Mouse (Mus musculus) limb, embryonic 15.5 days (tissue): ENCODE results near the gene Tmem150c. TPM values are rescaled to one million over a fixed set of nuclear protein-coding genes. Genes with fewer than 3 reads are reported as not detected.

Source experiments
- ATAC-seq: fragments of 200-750 bp; cut with Nextera tagmentation; 2 replicates; pipeline ENCODE4 v1.8.0; 2017; ENCODE audit warnings: low read depth, moderate TSS enrichment; ENCODE audit not compliant: insufficient number of reproducible peaks, low FRiP score, low TSS enrichment
- H3K27ac ChIP-seq: fragments of 300-500 bp; sonication (generic); 2 replicates; pipeline ENCODE4 v1.5.1; 2015; ENCODE audit warnings: moderate library complexity, mild to moderate bottlenecking, inconsistent platforms
- H3K27me3 ChIP-seq: fragments of 300-500 bp; sonication (generic); 2 replicates; pipeline ENCODE4 v1.6.1; 2015; ENCODE audit warnings: inconsistent platforms
- H3K36me3 ChIP-seq: fragments of 300-500 bp; sonication (generic); 2 replicates; pipeline ENCODE4 v1.6.1; 2015; ENCODE audit warnings: inconsistent platforms
- H3K4me1 ChIP-seq: fragments of 300-500 bp; sonication (generic); 2 replicates; pipeline ENCODE4 v1.6.1; 2015; ENCODE audit warnings: inconsistent platforms
- H3K4me2 ChIP-seq: fragments of 300-500 bp; sonication (generic); 2 replicates; pipeline ENCODE4 v1.6.1; 2015; ENCODE audit warnings: mild to moderate bottlenecking, inconsistent platforms
- H3K4me3 ChIP-seq: fragments of 300-500 bp; sonication (generic); 2 replicates; pipeline ENCODE4 v1.5.1; 2015; ENCODE audit warnings: mild to moderate bottlenecking, inconsistent platforms
- H3K9ac ChIP-seq: fragments of 300-500 bp; sonication (generic); 2 replicates; pipeline ENCODE4 v1.6.1; 2015; ENCODE audit warnings: inconsistent platforms
- H3K9me3 ChIP-seq: fragments of 300-500 bp; sonication (generic); 2 replicates; pipeline ENCODE4 v1.6.1; 2016; ENCODE audit warnings: inconsistent platforms
- WGBS: fragments of 180-500 bp; shearing (Covaris S2); methylation state at CpG from one replicate; pipeline ENCODE4 v1.1.7; 2015; 5-methylcytosine and 5-hydroxymethylcytosine counted together
- polyA plus RNA-seq: library from polyadenylated mRNA; unstranded; fragments of >200 nt; fragmentation: Nextera tagmentation; extraction: Ambion mirVana; gene quantifications from 2 replicates; pipeline ENCODE4 v1.2.1, GENCODE M21; 2015

Tmem150c gene
- polyA plus RNA-seq, 1 experiment from 2014 or later = 9.9 TPM

GRCm38 (mm10) chr5:100163368-100163767, 3.8 kb upstream of the Tmem150c start:
- WGBS = 52% methylated on average over 7 of the region's 7 CpGs
- no peak for ATAC-seq
- H3K27ac ChIP-seq = no peak overlapping the region

GRCm38 (mm10) chr5:100162857-100163256, 3.2 kb upstream of the Tmem150c start:
- no peak for ATAC-seq
- Histone ChIP-seq H3K9me3 (no peaks in the 10 kb centered on the region), H3K36me3 (no peaks in the 10 kb centered on the region), H3K4me3 (no peak overlapping the region), H3K4me2 (no peak overlapping the region), H3K9ac (no peak overlapping the region), H3K27me3 (peaks cover 10% of the 10 kb centered on the region), H3K27ac (no peak overlapping the region), H3K4me1 (peaks cover 13% of the 10 kb centered on the region)
- WGBS = 55% methylated on average over 3 of the region's 3 CpGs

More at GRCm38 (mm10) chr5:100163368-100163767, 3.8 kb upstream of the Tmem150c start:
- no peaks in the 10 kb centered on the region for H3K9me3 ChIP-seq
- H3K4me3 ChIP-seq = no peak overlapping the region
- no peaks in the 10 kb centered on the region for H3K36me3 ChIP-seq
- H3K4me1 ChIP-seq = peaks cover 12% of the 10 kb centered on the region
- H3K27me3 ChIP-seq = peaks cover 8% of the 10 kb centered on the region
- no peak overlapping the region for H3K4me2 ChIP-seq
- no peak overlapping the region for H3K9ac ChIP-seq

- 81% methylated on average over 1 of the region's 1 CpGs for WGBS
- Histone ChIP-seq H3K9ac (no peak overlapping the region), H3K4me1 (peaks cover 13% of the 10 kb centered on the region), H3K36me3 (no peaks in the 10 kb centered on the region), H3K9me3 (no peaks in the 10 kb centered on the region), H3K4me2 (no peak overlapping the region), H3K27ac (no peak overlapping the region), H3K4me3 (no peak overlapping the region), H3K27me3 (peaks cover 14% of the 10 kb centered on the region)
- ATAC-seq = no peak
Measured at GRCm38 (mm10) chr5:100162053-100162452, 2.4 kb upstream of the Tmem150c start.

- peak; percentile 59 for ATAC-seq
- H3K27me3 ChIP-seq = peaks cover 18% of the 10 kb centered on the region
- H3K9me3 ChIP-seq = no peaks in the 10 kb centered on the region
- no peak overlapping the region; the same call in 1 of the 2 replicates for H3K27ac ChIP-seq
- peak overlapping the region; percentile 68 for H3K4me3 ChIP-seq
- no peaks in the 10 kb centered on the region for H3K36me3 ChIP-seq
- peak overlapping the region; percentile 51 for H3K9ac ChIP-seq
- under 1% methylated on average over 43 of the region's 101 CpGs for WGBS
- H3K4me2 ChIP-seq = peak overlapping the region; percentile 99
- peaks cover 13% of the 10 kb centered on the region for H3K4me1 ChIP-seq
Measured at GRCm38 (mm10) chr5:100158791-100159637, 594 bp downstream of the Tmem150c start.

GRCm38 (mm10) chr5:100158301-100158700, 1.3 kb downstream of the Tmem150c start:
- 9% methylated on average over 13 of the region's 13 CpGs for WGBS
- no peak for ATAC-seq
- H3K9me3 ChIP-seq = no peaks in the 10 kb centered on the region
- no peaks in the 10 kb centered on the region for H3K36me3 ChIP-seq
- peaks cover 18% of the 10 kb centered on the region for H3K27me3 ChIP-seq
- peak overlapping the region; percentile 99 for H3K4me2 ChIP-seq
- H3K4me3 ChIP-seq = peak overlapping the region; percentile 68
- no peak overlapping the region for H3K27ac ChIP-seq
- H3K9ac ChIP-seq = peak overlapping the region; percentile 51; the same call in 1 of the 2 replicates
- peaks cover 13% of the 10 kb centered on the region for H3K4me1 ChIP-seq

GRCm38 (mm10) chr5:100155646-100156045, 4.0 kb downstream of the Tmem150c start:
- Histone ChIP-seq H3K9me3 (no peaks in the 10 kb centered on the region), H3K36me3 (no peaks in the 10 kb centered on the region), H3K4me3 (no peak overlapping the region), H3K27ac (no peak overlapping the region), H3K4me2 (no peak overlapping the region), H3K9ac (no peak overlapping the region), H3K27me3 (peaks cover 18% of the 10 kb centered on the region), H3K4me1 (peaks cover 13% of the 10 kb centered on the region)
- WGBS = 64% methylated on average over 6 of the region's 6 CpGs
- ATAC-seq = no peak

- no peak overlapping the region for H3K4me3 ChIP-seq
- no peaks in the 10 kb centered on the region for H3K4me1 ChIP-seq
- no peaks in the 10 kb centered on the region for H3K36me3 ChIP-seq
- no peaks in the 10 kb centered on the region for H3K9me3 ChIP-seq
- ATAC-seq = no peak
- H3K9ac ChIP-seq = no peak overlapping the region
- H3K27ac ChIP-seq = no peak overlapping the region
- no peaks in the 10 kb centered on the region for H3K27me3 ChIP-seq
- WGBS = 55% methylated on average over 3 of the region's 3 CpGs
- H3K4me2 ChIP-seq = no peak overlapping the region
Measured at GRCm38 (mm10) chr5:100149967-100150366, 9.6 kb downstream of the Tmem150c start.

- Histone ChIP-seq H3K9ac (no peak overlapping the region), H3K4me1 (no peaks in the 10 kb centered on the region), H3K27ac (no peak overlapping the region), H3K36me3 (no peaks in the 10 kb centered on the region), H3K27me3 (no peaks in the 10 kb centered on the region), H3K9me3 (no peaks in the 10 kb centered on the region), H3K4me3 (no peak overlapping the region), H3K4me2 (no peak overlapping the region)
- ATAC-seq = no peak
- 82% methylated on average over 7 of the region's 7 CpGs for WGBS
Measured at GRCm38 (mm10) chr5:100144836-100145235, 14.8 kb downstream of the Tmem150c start.

- H3K4me1 ChIP-seq = peaks cover 9% of the 10 kb centered on the region; the same call in 1 of the 2 replicates
- H3K9me3 ChIP-seq = no peaks in the 10 kb centered on the region
- H3K4me2 ChIP-seq = no peak overlapping the region
- WGBS = 53% methylated on average over 8 of the region's 8 CpGs
- no peaks in the 10 kb centered on the region; the same call in 1 of the 2 replicates for H3K27me3 ChIP-seq
- no peak for ATAC-seq
- H3K36me3 ChIP-seq = no peaks in the 10 kb centered on the region
- no peak overlapping the region for H3K9ac ChIP-seq
- peak overlapping the region; percentile 39; the same call in 1 of the 2 replicates for H3K27ac ChIP-seq
- H3K4me3 ChIP-seq = no peak overlapping the region
Measured at GRCm38 (mm10) chr5:100127283-100127682, 32.3 kb downstream of the Tmem150c start.

GRCm38 (mm10) chr5:100125409-100126123, 34.0 kb downstream of the Tmem150c start:
- WGBS = 47% methylated on average over 12 of the region's 12 CpGs
- no peak overlapping the region for H3K27ac ChIP-seq
- no peak for ATAC-seq
- H3K4me1 ChIP-seq = peaks cover 9% of the 10 kb centered on the region; the same call in 1 of the 2 replicates
- H3K9ac ChIP-seq = no peak overlapping the region
- H3K4me2 ChIP-seq = no peak overlapping the region
- H3K9me3 ChIP-seq = no peaks in the 10 kb centered on the region
- no peaks in the 10 kb centered on the region for H3K36me3 ChIP-seq
- no peak overlapping the region for H3K4me3 ChIP-seq
- peaks cover 4% of the 10 kb centered on the region; the same call in 1 of the 2 replicates for H3K27me3 ChIP-seq

GRCm38 (mm10) chr5:100124530-100124929, 35.1 kb downstream of the Tmem150c start:
- Histone ChIP-seq H3K4me2 (no peak overlapping the region), H3K4me3 (no peak overlapping the region), H3K9me3 (no peaks in the 10 kb centered on the region), H3K9ac (no peak overlapping the region), H3K27ac (no peak overlapping the region), H3K4me1 (peaks cover 9% of the 10 kb centered on the region; the same call in 1 of the 2 replicates), H3K27me3 (peaks cover 9% of the 10 kb centered on the region; the same call in 1 of the 2 replicates), H3K36me3 (no peaks in the 10 kb centered on the region)
- WGBS = 66% methylated on average over 1 of the region's 1 CpGs
- ATAC-seq = no peak

- H3K4me2 ChIP-seq = no peak overlapping the region
- no peak overlapping the region for H3K27ac ChIP-seq
- H3K27me3 ChIP-seq = peaks cover 11% of the 10 kb centered on the region; the same call in 1 of the 2 replicates
- no peaks in the 10 kb centered on the region for H3K36me3 ChIP-seq
- H3K4me3 ChIP-seq = no peak overlapping the region
- 69% methylated on average over 7 of the region's 7 CpGs for WGBS
- H3K9me3 ChIP-seq = no peaks in the 10 kb centered on the region
- peaks cover 9% of the 10 kb centered on the region; the same call in 1 of the 2 replicates for H3K4me1 ChIP-seq
- H3K9ac ChIP-seq = no peak overlapping the region
- no peak for ATAC-seq
Measured at GRCm38 (mm10) chr5:100123283-100123682, 36.3 kb downstream of the Tmem150c start.
